32 mouse cellular contexts compared by ENCODE assay signal in genomic region chr3:57748576-57749267, GRCm38 (mm10). TPM values are rescaled to one million over a fixed set of nuclear protein-coding genes. Genes with fewer than 3 reads are reported as not detected.
DNase-seq lines count a peak whose midpoint lies in the region; ATAC-seq and TF ChIP-seq lines count a peak whose summit lies in the region.
"Had no signal": no experiment of that assay in that cellular context is flagged by ENCODE, and none has a peak within 500 bp of the region (broad histone marks: within the 10 kb centered on the region; RNA-seq: fewer than 3 reads in every experiment).

No protein-coding gene starts in this region.

- H3K4me3 ChIP-seq in hindbrain, embryonic 14.5 days (replicated peaks; ENCODE audit: low read length), result no peak overlapping the region
- H3K4me3 ChIP-seq in hindbrain, embryonic 12.5 days, result no peak overlapping the region
- H3K4me3 ChIP-seq in lung, postnatal 0 days (ENCODE audit: low read depth, low read length), result no peak overlapping the region
- no peak overlapping the region for H3K4me3 ChIP-seq in heart, embryonic 10.5 days
- H3K4me3 ChIP-seq: embryonic facial prominence, embryonic 12.5 days; embryonic facial prominence, embryonic 15.5 days; gastrocnemius, adult 2 months; heart, adult 2 months; hindbrain, embryonic 10.5 days; hindbrain, embryonic 15.5 days had no signal

- TF ChIP-seq CTCF in lung, postnatal 0 days (IDR thresholded peaks at IDR 0.05), result no peak

- no peak for ATAC-seq in hindbrain, embryonic 14.5 days (ENCODE audit: low FRiP score)
- no peak for ATAC-seq in hindbrain, embryonic 12.5 days (ENCODE audit: low FRiP score)
- no peak for ATAC-seq in lung, postnatal 0 days
- peak; percentile 85 for ATAC-seq in granulocyte monocyte progenitor cell, adult 5-6 weeks (replicated peaks; ENCODE audit: poor library complexity, severe bottlenecking)
- peak; percentile 79 for ATAC-seq in monocyte, adult 5-6 weeks (replicated peaks; ENCODE audit: insufficient number of reproducible peaks, low FRiP score, low TSS enrichment, poor library complexity, severe bottlenecking)
- ATAC-seq: activated CD4-positive, CD25-positive, alpha-beta regulatory T cell, adult 4 months; forebrain, embryonic 14.5 days; forebrain, postnatal 0 days had no signal

- H3K4me1 ChIP-seq in hindbrain, embryonic 14.5 days (replicated peaks; ENCODE audit: control insufficient read depth, insufficient read depth, low read length), result no peaks in the 10 kb centered on the region
- no peaks in the 10 kb centered on the region for H3K4me1 ChIP-seq in hindbrain, embryonic 12.5 days
- H3K4me1 ChIP-seq in lung, postnatal 0 days (ENCODE audit: insufficient read depth, low read depth, low read length), result no peaks in the 10 kb centered on the region
- 0 out of 2 replicates have a peak, but pooled peaks cover 3% of the 10 kb centered on the region for H3K4me1 ChIP-seq in heart, embryonic 10.5 days
- H3K4me1 ChIP-seq: embryonic facial prominence, embryonic 12.5 days; embryonic facial prominence, embryonic 15.5 days; hindbrain, embryonic 10.5 days; hindbrain, embryonic 15.5 days had no signal

- H3K4me2 ChIP-seq in hindbrain, embryonic 14.5 days (replicated peaks), result no peak overlapping the region
- H3K4me2 ChIP-seq in hindbrain, embryonic 12.5 days (replicated peaks), result no peak overlapping the region
- no peak overlapping the region for H3K4me2 ChIP-seq in lung, postnatal 0 days (replicated peaks; ENCODE audit: low read depth, low read length)
- H3K4me2 ChIP-seq: embryonic facial prominence, embryonic 12.5 days; embryonic facial prominence, embryonic 15.5 days; heart, embryonic 11.5 days; hindbrain, embryonic 15.5 days had no signal

- TF ChIP-seq EP300 in lung, postnatal 0 days (IDR thresholded peaks at IDR 0.05), result no peak

- H3K9ac ChIP-seq in hindbrain, embryonic 14.5 days, result no peak overlapping the region
- no peak overlapping the region for H3K9ac ChIP-seq in hindbrain, embryonic 12.5 days
- H3K9ac ChIP-seq in lung, postnatal 0 days (replicated peaks; ENCODE audit: low read depth), result no peak overlapping the region
- H3K9ac ChIP-seq: embryonic facial prominence, embryonic 12.5 days; embryonic facial prominence, embryonic 15.5 days; forebrain, postnatal 0 days; hindbrain, embryonic 15.5 days had no signal

- no peak overlapping the region for H3K27ac ChIP-seq in hindbrain, embryonic 14.5 days
- no peak overlapping the region for H3K27ac ChIP-seq in hindbrain, embryonic 12.5 days
- H3K27ac ChIP-seq in lung, postnatal 0 days (ENCODE audit: low read length), result no peak overlapping the region
- no peak overlapping the region for H3K27ac ChIP-seq in heart, embryonic 10.5 days
- H3K27ac ChIP-seq: embryonic facial prominence, embryonic 12.5 days; embryonic facial prominence, embryonic 15.5 days; gastrocnemius, adult 2 months; heart, adult 2 months; hindbrain, embryonic 10.5 days; hindbrain, embryonic 15.5 days had no signal

- no peaks in the 10 kb centered on the region for H3K36me3 ChIP-seq in hindbrain, embryonic 14.5 days (replicated peaks; ENCODE audit: control insufficient read depth, insufficient read depth)
- no peaks in the 10 kb centered on the region for H3K36me3 ChIP-seq in hindbrain, embryonic 12.5 days
- no peaks in the 10 kb centered on the region for H3K36me3 ChIP-seq in lung, postnatal 0 days (ENCODE audit: insufficient read depth, low read length)
- no peaks in the 10 kb centered on the region for H3K36me3 ChIP-seq in heart, embryonic 10.5 days
- H3K36me3 ChIP-seq: embryonic facial prominence, embryonic 12.5 days; embryonic facial prominence, embryonic 15.5 days; G1E; hindbrain, embryonic 10.5 days; hindbrain, embryonic 15.5 days had no signal

- DNase-seq in hindbrain, embryonic 14.5 days (ENCODE audit: low spot score), result peak; percentile 19
- peak; percentile 3 for DNase-seq in lung, postnatal 0 days (ENCODE audit: low spot score)
- no peak for DNase-seq in lung, postnatal 36 days
- DNase-seq in heart, embryonic 10.5 days (ENCODE audit: low spot score), result no peak
- DNase-seq in adrenal gland, postnatal 10 days, result no peak
- DNase-seq: adrenal gland, adult 8-10 months; adrenal gland, postnatal 36 days; B cell, adult 2 months; cerebellum, adult 18-20 months; cerebellum, adult 9-10 months; cerebellum, postnatal 14 days; forebrain, postnatal 0 days; gastrocnemius, adult 2 months; gastrocnemius, postnatal 14 days; heart, adult 2 months had no signal

- no peaks in the 10 kb centered on the region for H3K9me3 ChIP-seq in hindbrain, embryonic 14.5 days (ENCODE audit: control insufficient read depth, low read length)
- no peaks in the 10 kb centered on the region; the same call in 1 of the 2 replicates for H3K9me3 ChIP-seq in hindbrain, embryonic 12.5 days (replicated peaks)
- H3K9me3 ChIP-seq in lung, postnatal 0 days (ENCODE audit: low read length), result no peaks in the 10 kb centered on the region
- no peaks in the 10 kb centered on the region for H3K9me3 ChIP-seq in heart, embryonic 10.5 days
- H3K9me3 ChIP-seq: embryonic facial prominence, embryonic 12.5 days; embryonic facial prominence, embryonic 15.5 days; G1E; hindbrain, embryonic 15.5 days had no signal

- H3K27me3 ChIP-seq in hindbrain, embryonic 14.5 days (ENCODE audit: control insufficient read depth, insufficient read depth, low read length), result no peaks in the 10 kb centered on the region
- H3K27me3 ChIP-seq in hindbrain, embryonic 12.5 days, result no peaks in the 10 kb centered on the region
- no peaks in the 10 kb centered on the region for H3K27me3 ChIP-seq in lung, postnatal 0 days (replicated peaks; ENCODE audit: insufficient read depth, low read length)
- no peaks in the 10 kb centered on the region for H3K27me3 ChIP-seq in heart, embryonic 10.5 days (ENCODE audit: insufficient read depth, poor library complexity, severe bottlenecking)
- H3K27me3 ChIP-seq: CH12.LX; embryonic facial prominence, embryonic 12.5 days; embryonic facial prominence, embryonic 15.5 days; hindbrain, embryonic 15.5 days had no signal

- 96% methylated on average over 3 of the region's 3 CpGs for WGBS in hindbrain, embryonic 14.5 days
- 87% methylated on average over 3 of the region's 3 CpGs for WGBS in hindbrain, embryonic 12.5 days
- WGBS in lung, postnatal 0 days, result 92% methylated on average over 3 of the region's 3 CpGs
- WGBS in heart, embryonic 10.5 days, result 90% methylated on average over 3 of the region's 3 CpGs

RNA-seq across cellular contexts. Expression of gene Rnf13, which starts 12.9 kb away (rescaled TPM):
- 86.1 and 94.3 TPM in 2 replicates for polyA plus RNA-seq in hindbrain, embryonic 14.5 days (2014; fragmentation: Nextera tagmentation; extraction: Ambion mirVana)
- 64.7 and 68.8 TPM in 2 replicates for polyA plus RNA-seq in hindbrain, embryonic 12.5 days (2016; fragmentation: Nextera tagmentation; extraction: Ambion mirVana)
- 155 and 197 TPM in 2 replicates for polyA plus RNA-seq in lung, postnatal 0 days (2015; fragmentation: Nextera tagmentation; extraction: Ambion mirVana)
- 55.9 and 59.9 TPM in 2 replicates for total RNA-seq in granulocyte monocyte progenitor cell, adult 5-6 weeks (2014; fragmentation: Nextera tagmentation)
- total RNA-seq in granulocyte monocyte progenitor cell, adult 5-6 weeks (2017), result 61.9 and 81.3 TPM in 2 replicates
- total RNA-seq in monocyte, adult 5-6 weeks (2017), result 101 to 136 TPM (median 132 TPM) in 3 replicates
- polyA plus RNA-seq in heart, embryonic 10.5 days (2016; fragmentation: Nextera tagmentation; extraction: Ambion mirVana), result 40.5 and 51.8 TPM in 2 replicates
- 10 to 100 TPM; 57.8 to 62.4 TPM for total RNA-seq in adrenal gland, postnatal 10 days (2021)

RNA-seq across cellular contexts. Expression of gene Ankub1, which starts 56.1 kb away (rescaled TPM):
- 0.16 and 0.31 TPM in 2 replicates for polyA plus RNA-seq in hindbrain, embryonic 14.5 days (2014; fragmentation: Nextera tagmentation; extraction: Ambion mirVana)
- polyA plus RNA-seq in hindbrain, embryonic 12.5 days (2016; fragmentation: Nextera tagmentation; extraction: Ambion mirVana), result 0.13 and 0.18 TPM in 2 replicates
- polyA plus RNA-seq in lung, postnatal 0 days (2015; fragmentation: Nextera tagmentation; extraction: Ambion mirVana), result 0.25 and 0.32 TPM in 2 replicates
- not detected in 2 replicates for total RNA-seq in granulocyte monocyte progenitor cell, adult 5-6 weeks (2014; fragmentation: Nextera tagmentation)
- total RNA-seq in granulocyte monocyte progenitor cell, adult 5-6 weeks (2017), result not detected in 2 replicates
- total RNA-seq in monocyte, adult 5-6 weeks (2017), result 0.58 TPM in 1 of 3 replicates, not detected in the others
- polyA plus RNA-seq in heart, embryonic 10.5 days (2016; fragmentation: Nextera tagmentation; extraction: Ambion mirVana), result 0.09 TPM in 1 of 2 replicates, not detected in the other
- not detected for total RNA-seq in adrenal gland, postnatal 10 days (2021)
- total RNA-seq: adrenal gland, adult 8-10 months; adrenal gland, postnatal 36 days; CH12.LX; gastrocnemius, adult 2 months; gastrocnemius, postnatal 14 days; heart, adult 2 months; heart, postnatal 25 days had no signal
- polyA plus RNA-seq: forebrain, embryonic 11.5 days; G1E; heart, embryonic 14.5 days; heart, postnatal 0 days; intestine, embryonic 14.5 days had no signal

Comparison
In these comparisons a context has a peak if more than half of its experiments do, and no peak if none do; other contexts are left out.
1. DNase-seq: peak in hindbrain, embryonic 14.5 days (single experiment) and lung, postnatal 0 days (single experiment); none in lung, postnatal 36 days (single experiment), heart, embryonic 10.5 days (single experiment) and adrenal gland, postnatal 10 days (single experiment).
2. ATAC-seq: peak in granulocyte monocyte progenitor cell, adult 5-6 weeks (single experiment) and monocyte, adult 5-6 weeks (single experiment); none in hindbrain, embryonic 14.5 days (single experiment), hindbrain, embryonic 12.5 days (single experiment) and lung, postnatal 0 days (single experiment).